7 mouse cellular contexts compared by ENCODE assay signal in the genomic region with DNA sequence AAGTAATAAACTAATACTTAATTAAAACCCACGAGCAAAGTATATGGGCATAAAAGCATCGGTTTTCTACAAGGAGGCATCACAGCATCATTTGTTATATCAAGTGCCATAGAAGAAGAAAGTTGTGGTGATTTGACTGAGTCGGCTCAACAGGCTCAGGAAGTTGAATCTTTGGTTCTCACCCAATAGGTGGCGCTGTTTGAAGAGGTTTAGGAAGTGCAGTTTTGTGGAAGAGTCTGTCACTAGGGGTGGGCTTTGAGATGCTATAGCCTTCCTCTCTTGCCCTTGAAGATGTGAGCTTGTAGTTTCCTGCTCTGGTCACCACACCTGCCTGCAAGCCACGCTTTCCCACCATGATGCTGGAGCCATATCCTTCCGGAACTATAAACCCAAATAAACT. TPM values are rescaled to one million over a fixed set of nuclear protein-coding genes. Genes with fewer than 3 reads are reported as not detected.
DNase-seq lines count a peak whose midpoint lies in the region; ATAC-seq and TF ChIP-seq lines count a peak whose summit lies in the region.

No protein-coding gene starts in this region.

- H3K4me3 ChIP-seq in kidney, postnatal 0 days (replicated peaks; ENCODE audit: low read depth, low read length), result no peak overlapping the region

- no peak overlapping the region for H3K9ac ChIP-seq in kidney, postnatal 0 days (ENCODE audit: low read depth, low read length)

- no peaks in the 10 kb centered on the region for H3K9me3 ChIP-seq in kidney, postnatal 0 days (replicated peaks; ENCODE audit: low read length)

- no peak for ATAC-seq in kidney, postnatal 0 days (replicated peaks; ENCODE audit: low FRiP score, low read depth)
- peak; percentile 65 for ATAC-seq in granulocyte monocyte progenitor cell, adult 5-6 weeks (replicated peaks; ENCODE audit: poor library complexity, severe bottlenecking)

- peak; percentile 55 for DNase-seq in kidney, postnatal 0 days (ENCODE audit: low spot score)
- no peak for DNase-seq in kidney, postnatal 25 days
- peak; percentile 41 to 43 for DNase-seq in B cell, adult 2 months
- peak; percentile 29 for DNase-seq in ES-CJ7 (ENCODE audit: low read depth, low spot score)
- no peak for DNase-seq in urinary bladder, adult 18-20 months (ENCODE audit: low spot score in 2 of 2)
- DNase-seq in layer of hippocampus, postnatal 10 days (ENCODE audit: low spot score in 2 of 2), result no peak

- no peaks in the 10 kb centered on the region for H3K27me3 ChIP-seq in kidney, postnatal 0 days (ENCODE audit: insufficient read depth, low read length)

- H3K4me1 ChIP-seq in kidney, postnatal 0 days (replicated peaks; ENCODE audit: insufficient read depth, low read length), result no peaks in the 10 kb centered on the region

- H3K27ac ChIP-seq in kidney, postnatal 0 days, result no peak overlapping the region

- 46% methylated on average over 6 of the region's 6 CpGs for WGBS in kidney, postnatal 0 days

- no peaks in the 10 kb centered on the region for H3K36me3 ChIP-seq in kidney, postnatal 0 days (ENCODE audit: insufficient read depth, low read length)

- TF ChIP-seq CTCF in kidney, postnatal 0 days (IDR thresholded peaks at IDR 0.05; ENCODE audit: low read depth), result peak; percentile 66

- no peak overlapping the region for H3K4me2 ChIP-seq in kidney, postnatal 0 days (ENCODE audit: low read length)

RNA-seq across cellular contexts. Expression of gene Sgcg, which starts 15.7 kb away (rescaled TPM):
- polyA plus RNA-seq in kidney, postnatal 0 days (2015; fragmentation: Nextera tagmentation; extraction: Ambion mirVana), result 0.60 and 1.2 TPM in 2 replicates
- total RNA-seq in granulocyte monocyte progenitor cell, adult 5-6 weeks (2014; fragmentation: Nextera tagmentation), result not detected in 2 replicates
- total RNA-seq in granulocyte monocyte progenitor cell, adult 5-6 weeks (2017), result not detected in 2 replicates
- under 1 TPM; 0.33 to 0.41 TPM for total RNA-seq in layer of hippocampus, postnatal 10 days (2021)

Comparison
In these comparisons a context has a peak if more than half of its experiments do, and no peak if none do; other contexts are left out.
1. DNase-seq: peak in kidney, postnatal 0 days (single experiment), B cell, adult 2 months (2 of 2) and ES-CJ7 (single experiment); none in kidney, postnatal 25 days (0 of 2), urinary bladder, adult 18-20 months (0 of 2) and layer of hippocampus, postnatal 10 days (0 of 2).